Mouse (Mus musculus): Measurements from ENCODE around the gene Fermt3.

DNA sequence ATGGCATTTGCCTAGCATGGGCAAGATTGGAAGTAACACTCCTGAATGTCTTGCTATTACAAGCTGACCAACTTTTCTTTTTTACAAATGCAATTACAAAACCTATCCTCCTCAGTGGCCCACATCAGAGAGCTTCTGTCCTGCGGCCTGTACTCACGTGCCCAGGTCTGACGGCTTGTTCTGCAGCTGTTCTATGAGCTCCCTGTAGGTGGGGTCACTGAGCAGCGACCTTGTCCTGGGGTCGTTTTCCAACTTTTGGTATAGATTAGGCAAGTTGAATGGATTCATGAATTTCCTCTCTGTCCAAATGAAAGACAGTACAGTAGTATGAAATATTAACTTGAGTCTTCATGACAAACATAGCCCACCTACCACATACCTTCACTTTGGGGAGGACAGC lies 14.7 kb upstream of the Fermt3 start:
- TF ChIP-seq CTCF (IDR thresholded peaks at IDR 0.05; ENCODE audit: low read depth) (no peak), EP300 (IDR thresholded peaks at IDR 0.05; ENCODE audit: low read depth) (no peak)

Measured in heart, postnatal 0 days (tissue).